Mouse (Mus musculus) lung, adult 18-20 months (tissue): ENCODE results near the gene Batf2.

Experiments used
- DNase-seq, 2 experiments: peaks; one replicate each; pipeline ENCODE4 v3.0.0; 2022; ENCODE audit warnings: mixed read lengths in 2 of 2

Batf2 gene

GRCm38 (mm10) chr19:6140678-6141393, at the start of gene Batf2:
TSS of gene Batf2 (plus strand) at chr19:6140983.
- peak; percentile 89 to 93 for DNase-seq

- no peak for DNase-seq
These were observed 46.7 kb upstream of the Batf2 start, which contains the start of gene AC131692.1 for GRCm38 (mm10) chr19:6094119-6094518. TSS of gene AC131692.1 (plus strand) at chr19:6094419.

DNA sequence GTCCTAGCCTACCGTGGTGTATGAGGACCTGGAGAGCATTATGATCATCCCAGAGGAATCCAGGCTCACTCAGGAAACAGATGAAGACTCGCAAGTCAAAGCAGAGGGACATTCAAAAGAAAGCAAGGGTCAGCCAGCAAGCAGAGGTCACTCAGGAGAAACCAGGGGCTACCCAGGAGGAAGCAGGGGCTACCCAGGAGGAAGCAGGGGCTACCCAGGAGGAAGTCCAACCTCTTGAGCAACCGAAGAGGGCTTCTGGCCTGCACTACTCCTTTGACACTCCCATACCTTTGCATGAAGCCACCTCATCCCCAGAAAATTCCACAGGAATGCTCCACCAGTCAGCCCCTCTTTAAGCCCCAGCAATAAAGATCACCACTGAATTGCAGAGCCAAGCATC, 42.9 kb upstream of the Batf2 start:
- DNase-seq, result no peak

- no peak for DNase-seq
These were observed 39.6 kb upstream of the Batf2 start for GRCm38 (mm10) chr19:6101186-6101585.

DNA sequence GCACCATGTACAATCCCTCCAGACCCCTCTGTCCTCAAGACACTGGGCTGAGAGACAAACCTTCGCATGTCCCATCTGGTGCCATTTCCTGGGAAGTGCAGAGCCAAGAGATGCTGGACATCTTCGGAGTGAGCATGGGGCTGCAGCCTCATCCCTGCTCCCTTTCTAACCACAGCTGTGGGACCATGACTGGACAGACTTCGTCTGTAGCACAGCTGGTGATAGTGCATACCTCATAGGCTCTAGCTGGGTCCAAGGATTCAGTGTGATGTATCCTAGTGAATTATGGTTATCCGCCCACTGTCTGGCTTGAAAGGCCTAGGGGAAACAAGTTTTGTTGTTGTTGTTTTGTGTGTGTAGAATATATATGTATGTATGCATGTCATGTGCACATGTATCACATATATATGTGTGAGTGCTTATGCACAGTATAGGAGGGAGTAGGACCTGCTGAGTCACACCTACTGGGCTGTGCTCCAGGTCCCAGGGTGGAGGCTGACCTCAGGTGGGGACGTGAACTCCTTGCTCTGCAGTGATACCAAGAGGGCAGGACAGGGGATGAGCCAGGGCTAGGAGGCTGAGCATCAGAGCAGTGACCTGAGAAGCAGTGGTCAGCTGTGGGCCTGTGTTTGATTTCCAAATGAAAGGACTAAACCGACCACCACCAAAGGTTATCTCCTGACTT, 38.5 kb upstream of the Batf2 start:
- DNase-seq, result no peak

- DNase-seq, result no peak
These were observed 36.3 kb upstream of the Batf2 start for GRCm38 (mm10) chr19:6104476-6104875.

- DNase-seq, result no peak
These were observed 35.2 kb upstream of the Batf2 start, which contains the start of gene Naaladl1 for GRCm38 (mm10) chr19:6105586-6105985. TSS of gene Naaladl1 (plus strand) at chr19:6105782.

- DNase-seq, result no peak
These were observed 27.7 kb upstream of the Batf2 start for GRCm38 (mm10) chr19:6113116-6113515.

- DNase-seq, result no peak
These were observed 24.5 kb upstream of the Batf2 start for GRCm38 (mm10) chr19:6116113-6116850.

DNA sequence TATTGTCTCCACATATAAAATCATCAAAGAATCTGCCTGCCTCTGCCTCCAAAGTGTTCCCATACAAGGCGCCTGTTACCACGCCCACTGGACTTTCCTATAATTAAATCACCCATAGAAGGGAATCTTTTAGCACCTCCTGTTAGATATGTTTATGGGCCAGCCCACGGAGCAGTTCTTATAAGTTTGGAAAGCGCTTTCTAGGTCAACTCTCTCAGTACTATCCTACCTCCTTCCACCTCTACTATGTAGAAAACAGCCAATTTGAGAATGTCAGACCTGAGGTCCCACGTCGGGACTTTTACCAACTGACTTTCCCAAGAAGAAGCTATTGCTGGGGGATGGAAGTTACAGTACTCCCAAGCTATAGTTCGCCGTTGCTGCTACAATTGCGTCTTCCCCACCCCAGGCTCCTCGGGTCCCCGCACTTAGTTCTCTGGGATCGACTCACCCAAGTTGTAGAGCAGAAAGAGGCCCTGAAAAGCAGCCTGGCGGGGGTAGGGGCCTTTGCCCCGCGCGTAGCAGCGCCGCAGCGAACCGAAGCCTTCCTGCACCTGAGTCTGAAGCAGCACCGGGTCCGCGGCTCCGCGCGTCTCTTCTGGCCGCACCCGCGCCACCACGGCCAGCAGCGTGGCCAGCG, 23.3 kb upstream of the Batf2 start:
- DNase-seq, result no peak

GRCm38 (mm10) chr19:6117986-6118676, 22.7 kb upstream of the Batf2 start, which contains the start of gene Sac3d1:
TSS of gene Sac3d1 (minus strand) at chr19:6118650.
- peak; percentile 92 to 93 for DNase-seq

DNA sequence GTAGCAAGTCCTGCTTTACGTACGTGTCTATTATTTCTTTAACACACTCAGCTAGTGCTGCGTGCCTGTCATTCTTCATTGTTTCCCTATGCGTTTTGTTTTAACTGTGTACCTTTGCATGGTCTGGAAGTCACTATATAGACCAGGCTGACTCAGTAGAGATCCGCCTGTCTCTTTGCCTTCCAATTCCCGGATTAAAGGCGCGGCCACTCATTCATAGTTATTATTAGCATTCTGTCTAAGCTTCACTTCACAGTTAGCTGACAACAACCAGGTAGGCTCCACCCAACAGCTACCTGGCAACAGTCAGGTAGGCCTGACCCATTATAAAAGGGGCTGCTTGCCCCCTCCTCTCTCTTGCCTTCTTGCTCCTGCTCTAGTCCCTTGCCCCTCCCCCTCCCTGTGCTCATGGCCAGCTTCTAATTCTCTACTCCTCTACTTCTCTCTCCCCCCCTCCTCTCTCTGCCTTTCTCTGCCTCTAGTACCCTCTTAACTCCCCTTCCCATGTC, 22.1 kb upstream of the Batf2 start:
- peak in 1 of 2 experiments; percentile 27 for DNase-seq

- DNase-seq, result no peak
These were observed 19.0 kb upstream of the Batf2 start for GRCm38 (mm10) chr19:6121761-6122160.

DNA sequence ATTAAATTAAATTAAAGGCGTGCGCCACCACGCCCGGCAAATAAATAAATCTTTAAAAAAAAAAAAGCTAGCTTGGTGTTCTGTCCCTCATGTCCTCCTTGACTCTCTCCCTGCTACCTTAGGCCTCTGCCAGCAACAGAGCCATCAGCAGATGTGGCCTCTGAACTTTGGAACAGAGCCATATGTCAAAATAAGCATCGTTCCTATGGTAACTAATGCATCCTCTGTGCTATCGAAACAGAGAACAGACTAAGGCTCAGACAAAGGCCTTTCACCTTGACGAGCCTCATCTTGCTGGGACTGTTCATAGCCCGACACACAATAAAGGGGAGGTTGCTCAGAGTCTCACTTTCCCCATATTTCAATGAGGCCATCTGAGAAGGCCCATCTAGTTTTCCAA, 17.5 kb upstream of the Batf2 start:
- no peak for DNase-seq

GRCm38 (mm10) chr19:6124898-6125297, 15.9 kb upstream of the Batf2 start:
- DNase-seq, result no peak

DNA sequence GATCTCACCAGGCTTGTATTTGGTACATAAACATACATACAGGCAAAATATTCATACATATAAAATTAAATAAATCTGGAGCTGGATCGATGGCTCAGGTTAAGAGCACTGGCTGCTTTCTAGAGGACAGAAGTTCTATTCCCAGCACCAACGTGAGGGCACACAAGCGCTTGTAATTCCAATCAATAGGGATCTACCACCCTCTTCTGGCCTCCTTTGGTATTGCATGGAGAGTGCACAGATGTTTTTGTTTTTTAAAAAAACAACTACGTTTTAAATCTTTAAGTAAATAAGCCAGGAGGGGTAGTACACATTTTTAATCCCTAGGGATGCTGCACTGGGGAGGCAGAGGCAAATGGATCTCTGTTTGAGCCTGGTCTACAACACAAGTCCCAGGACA, 14.5 kb upstream of the Batf2 start:
- peak in 1 of 2 experiments; percentile 56 for DNase-seq

DNA sequence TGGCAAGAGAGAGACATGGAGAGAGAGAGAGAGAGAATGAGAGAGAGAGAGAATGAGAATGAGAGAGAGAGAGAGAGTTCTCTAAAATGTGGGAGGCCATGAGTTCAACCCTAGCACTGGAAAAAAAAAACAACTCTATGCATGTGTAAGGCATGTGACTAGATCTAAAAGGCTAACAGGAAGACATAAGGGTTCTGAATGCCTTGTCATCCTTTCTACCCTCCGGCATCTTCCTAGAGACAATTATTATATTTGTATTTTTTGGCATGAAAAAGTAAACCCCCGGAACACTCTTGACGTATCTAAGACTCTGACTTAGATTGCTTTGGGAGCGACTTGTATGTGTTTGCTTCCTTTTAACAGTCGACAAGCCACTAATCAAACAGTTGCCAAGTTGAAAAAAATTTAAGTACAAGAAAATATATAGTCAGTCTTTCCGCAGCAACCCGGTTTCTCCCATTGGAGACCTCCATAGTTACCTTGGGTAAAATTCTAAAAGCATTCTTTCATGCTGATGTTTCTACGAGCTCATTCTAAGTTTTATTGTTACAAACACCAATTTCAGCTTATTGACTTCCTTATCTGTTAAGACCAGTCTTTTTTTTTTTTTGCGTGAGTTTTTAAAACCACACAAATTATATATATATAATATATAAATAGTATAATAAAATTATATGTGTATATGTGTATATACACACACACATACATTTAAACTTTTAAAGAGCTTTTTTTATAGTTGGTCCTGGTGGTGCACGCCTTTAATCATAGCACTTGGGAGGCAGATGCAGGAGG, 13.8 kb upstream of the Batf2 start:
- no peak for DNase-seq

GRCm38 (mm10) chr19:6127760-6128341, 12.9 kb upstream of the Batf2 start, which contains the start of gene Snx15:
TSS of gene Snx15 (minus strand) at chr19:6128304.
- peak; percentile 97 to 98 for DNase-seq

DNA sequence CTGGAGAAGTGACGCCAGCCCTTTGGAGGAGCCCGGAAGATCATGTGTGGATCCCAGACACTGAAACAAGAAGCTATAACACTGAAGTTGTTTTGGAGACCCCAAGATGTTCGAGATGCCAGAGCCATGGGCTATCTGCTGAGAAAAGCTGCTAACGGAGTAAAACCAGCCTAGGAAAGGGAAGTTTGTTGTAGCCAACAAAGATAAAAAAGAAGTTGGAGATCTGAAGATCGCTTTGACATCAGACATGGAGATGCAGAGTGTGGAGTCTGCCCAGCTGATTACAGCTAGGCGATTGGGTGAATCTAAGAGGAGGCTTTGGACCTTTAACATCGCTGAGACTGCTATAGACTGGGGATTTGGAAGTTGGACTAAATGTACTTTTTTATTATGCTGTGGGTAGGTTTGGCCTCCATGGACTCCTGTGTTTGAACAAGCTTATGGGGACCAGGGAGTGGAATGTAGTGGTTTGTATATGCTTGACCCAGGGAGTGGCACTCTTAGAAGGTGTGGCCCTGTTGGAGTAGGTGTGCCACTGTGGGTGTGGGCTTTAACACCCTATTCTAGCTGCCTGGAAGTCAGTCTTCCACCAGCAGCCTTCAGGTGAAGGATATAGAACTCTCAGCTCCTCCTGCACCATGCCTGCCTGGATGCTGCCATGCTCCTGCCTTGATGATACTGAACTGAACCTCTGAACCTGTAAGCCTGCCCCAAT, 10.2 kb upstream of the Batf2 start:
- DNase-seq, result peak in 1 of 2 experiments; percentile 28
